Mouse (Mus musculus): ENCODE results near the gene Mstn. TPM values are rescaled to one million over a fixed set of nuclear protein-coding genes. Genes with fewer than 3 reads are reported as not detected.
A peak's percentile ranks its signal among the peaks of the same experiment; 100 is the strongest.

The Mstn gene
- polyA plus RNA-seq (2015; fragmentation: Nextera tagmentation; extraction: Ambion mirVana) = 0.10 and 0.13 TPM in 2 replicates

- Histone ChIP-seq H3K27ac (no peak within 1 kb of the TSS), H3K4me1 (replicated peaks) (no peaks in the 10 kb centered on the region), H3K9ac (no peak within 1 kb of the TSS), H3K4me2 (no peak within 1 kb of the TSS), H3K9me3 (replicated peaks) (no peaks in the 10 kb centered on the region), H3K36me3 (no peaks in the 10 kb centered on the region), H3K27me3 (no peaks in the 10 kb centered on the region), H3K4me3 (replicated peaks) (no peak within 1 kb of the TSS)
- ATAC-seq (ENCODE audit: low read depth) = no peak
- DNase-seq = no peak
- WGBS (ENCODE audit: insufficient replicate concordance) = 66% methylated on average over 6 of the region's 6 CpGs
Observed at GRCm38 (mm10) chr1:53061340-53061739, at the start of gene Mstn. Gene Mstn, plus strand, starts transcription at chr1:53061640.

- Histone ChIP-seq H3K4me1 (replicated peaks) (no peaks in the 10 kb centered on the region), H3K4me2 (no peak overlapping the region), H3K9ac (no peak overlapping the region), H3K9me3 (replicated peaks) (no peaks in the 10 kb centered on the region), H3K27me3 (no peaks in the 10 kb centered on the region), H3K36me3 (no peaks in the 10 kb centered on the region), H3K4me3 (replicated peaks) (no peak overlapping the region), H3K27ac (no peak overlapping the region)
- DNase-seq = no peak
- no peak for ATAC-seq (ENCODE audit: low read depth)
- 70% methylated on average over 6 of the region's 6 CpGs for whole genome bisulfite sequencing (ENCODE audit: insufficient replicate concordance)
Observed at GRCm38 (mm10) chr1:53014716-53015115, 46.7 kb upstream of the Mstn start.

GRCm38 (mm10) chr1:53015606-53016005 is 45.8 kb upstream of the Mstn start:
- H3K9me3 ChIP-seq (replicated peaks) = no peaks in the 10 kb centered on the region
- no peak for ATAC-seq (ENCODE audit: low read depth)
- no peak overlapping the region for H3K4me3 ChIP-seq (replicated peaks)
- no peaks in the 10 kb centered on the region for H3K4me1 ChIP-seq (replicated peaks)
- H3K9ac ChIP-seq = no peak overlapping the region
- H3K27ac ChIP-seq = no peak overlapping the region
- no peak for DNase-seq
- H3K27me3 ChIP-seq = no peaks in the 10 kb centered on the region
- H3K36me3 ChIP-seq = no peaks in the 10 kb centered on the region
- H3K4me2 ChIP-seq = no peak overlapping the region
- 69% methylated on average over 5 of the region's 5 CpGs for WGBS (ENCODE audit: insufficient replicate concordance)

- WGBS (ENCODE audit: insufficient replicate concordance) = 53% methylated on average over 3 of the region's 3 CpGs
- H3K4me1 ChIP-seq (replicated peaks) = no peaks in the 10 kb centered on the region
- ATAC-seq (ENCODE audit: low read depth) (no peak), DNase-seq (no peak)
- H3K27me3 ChIP-seq = no peaks in the 10 kb centered on the region
- H3K9ac ChIP-seq = no peak overlapping the region
- no peak overlapping the region for H3K4me2 ChIP-seq
- no peak overlapping the region for H3K27ac ChIP-seq
- H3K36me3 ChIP-seq = no peaks in the 10 kb centered on the region
- no peaks in the 10 kb centered on the region for H3K9me3 ChIP-seq (replicated peaks)
- no peak overlapping the region for H3K4me3 ChIP-seq (replicated peaks)
Observed at GRCm38 (mm10) chr1:53018746-53019505, 42.5 kb upstream of the Mstn start.

- Histone ChIP-seq H3K9ac (no peak within 1 kb of the TSS), H3K27me3 (no peaks in the 10 kb centered on the region), H3K4me1 (replicated peaks) (no peaks in the 10 kb centered on the region), H3K4me3 (replicated peaks) (no peak within 1 kb of the TSS), H3K36me3 (no peaks in the 10 kb centered on the region), H3K4me2 (no peak within 1 kb of the TSS), H3K27ac (no peak within 1 kb of the TSS), H3K9me3 (replicated peaks) (no peaks in the 10 kb centered on the region)
- WGBS (ENCODE audit: insufficient replicate concordance) = 56% methylated on average over 5 of the region's 5 CpGs
- DNase-seq = no peak
- no peak for ATAC-seq (ENCODE audit: low read depth)
Observed at GRCm38 (mm10) chr1:53020079-53020478, 41.4 kb upstream of the Mstn start, which contains the start of gene 1700019D03Rik. Gene 1700019D03Rik, minus strand, starts transcription at chr1:53020179.

GRCm38 (mm10) chr1:53032550-53032949 is 28.9 kb upstream of the Mstn start:
- H3K4me2 ChIP-seq = no peak overlapping the region
- H3K9ac ChIP-seq = no peak overlapping the region
- no peak overlapping the region for H3K27ac ChIP-seq
- no peak for DNase-seq
- no peaks in the 10 kb centered on the region for H3K4me1 ChIP-seq (replicated peaks)
- no peaks in the 10 kb centered on the region for H3K9me3 ChIP-seq (replicated peaks)
- ATAC-seq (ENCODE audit: low read depth) = no peak
- no peaks in the 10 kb centered on the region for H3K27me3 ChIP-seq
- H3K4me3 ChIP-seq (replicated peaks) = no peak overlapping the region
- H3K36me3 ChIP-seq = no peaks in the 10 kb centered on the region

- Histone ChIP-seq H3K4me1 (replicated peaks) (no peaks in the 10 kb centered on the region), H3K27me3 (no peaks in the 10 kb centered on the region), H3K4me3 (replicated peaks) (no peak overlapping the region), H3K27ac (no peak overlapping the region), H3K9ac (no peak overlapping the region), H3K9me3 (replicated peaks) (no peaks in the 10 kb centered on the region), H3K4me2 (no peak overlapping the region), H3K36me3 (no peaks in the 10 kb centered on the region)
- ATAC-seq (ENCODE audit: low read depth) = no peak
- no peak for DNase-seq
- 72% methylated on average over 5 of the region's 5 CpGs for WGBS (ENCODE audit: insufficient replicate concordance)
Observed at GRCm38 (mm10) chr1:53037443-53037871, 24.0 kb upstream of the Mstn start.

GRCm38 (mm10) chr1:53049763-53050427 is 11.5 kb upstream of the Mstn start:
- 59% methylated on average over 8 of the region's 8 CpGs for WGBS (ENCODE audit: insufficient replicate concordance)
- H3K9me3 ChIP-seq (replicated peaks) = no peaks in the 10 kb centered on the region
- no peaks in the 10 kb centered on the region for H3K36me3 ChIP-seq
- ATAC-seq (ENCODE audit: low read depth) = no peak
- H3K4me3 ChIP-seq (replicated peaks) = no peak overlapping the region
- H3K27ac ChIP-seq = no peak overlapping the region
- no peak for DNase-seq
- H3K4me2 ChIP-seq = no peak overlapping the region
- H3K27me3 ChIP-seq = no peaks in the 10 kb centered on the region
- no peak overlapping the region for H3K9ac ChIP-seq
- H3K4me1 ChIP-seq (replicated peaks) = no peaks in the 10 kb centered on the region

GRCm38 (mm10) chr1:53053087-53054022 is 8.1 kb upstream of the Mstn start:
- 39% methylated on average over 9 of the region's 9 CpGs for WGBS (ENCODE audit: insufficient replicate concordance)

GRCm38 (mm10) chr1:53059106-53059505 is 2.3 kb upstream of the Mstn start:
- Histone ChIP-seq H3K27me3 (no peaks in the 10 kb centered on the region), H3K27ac (no peak overlapping the region; the same call in 1 of the 2 replicates), H3K4me3 (replicated peaks) (no peak overlapping the region), H3K9ac (no peak overlapping the region), H3K36me3 (no peaks in the 10 kb centered on the region), H3K4me2 (no peak overlapping the region), H3K9me3 (replicated peaks) (no peaks in the 10 kb centered on the region), H3K4me1 (replicated peaks) (no peaks in the 10 kb centered on the region)
- DNase-seq = no peak
- WGBS (ENCODE audit: insufficient replicate concordance) = 63% methylated on average over 5 of the region's 5 CpGs
- peak; percentile 72 for ATAC-seq (ENCODE audit: low read depth)

More at GRCm38 (mm10) chr1:53053087-53054022, 8.1 kb upstream of the Mstn start:
- Histone ChIP-seq H3K9ac (no peak overlapping the region), H3K9me3 (replicated peaks) (no peaks in the 10 kb centered on the region), H3K36me3 (no peaks in the 10 kb centered on the region), H3K27ac (no peak overlapping the region), H3K4me1 (replicated peaks) (no peaks in the 10 kb centered on the region), H3K4me2 (no peak overlapping the region), H3K27me3 (no peaks in the 10 kb centered on the region), H3K4me3 (replicated peaks) (no peak overlapping the region)
- DNase-seq = no peak
- no peak for ATAC-seq (ENCODE audit: low read depth)

- ATAC-seq (ENCODE audit: low read depth) (no peak), DNase-seq (no peak)
- WGBS (ENCODE audit: insufficient replicate concordance) = 68% methylated on average over 8 of the region's 8 CpGs
- H3K27ac ChIP-seq = no peak overlapping the region
- no peaks in the 10 kb centered on the region for H3K9me3 ChIP-seq (replicated peaks)
- H3K27me3 ChIP-seq = no peaks in the 10 kb centered on the region
- no peaks in the 10 kb centered on the region for H3K4me1 ChIP-seq (replicated peaks)
- H3K4me3 ChIP-seq (replicated peaks) = no peak overlapping the region
- H3K9ac ChIP-seq = no peak overlapping the region
- no peaks in the 10 kb centered on the region for H3K36me3 ChIP-seq
- no peak overlapping the region for H3K4me2 ChIP-seq
Observed at GRCm38 (mm10) chr1:53060499-53060898, 941 bp upstream of the Mstn start.

All from liver, embryonic 13.5 days (tissue).